Mouse (Mus musculus) gastrocnemius, postnatal 14 days (tissue): ENCODE results near the gene Ndufs6. TPM values are rescaled to one million over a fixed set of nuclear protein-coding genes. Genes with fewer than 3 reads are reported as not detected.
A peak's percentile ranks its signal among the peaks of the same experiment; 100 is the strongest.

Source experiments
- DNase-seq: peaks from one replicate; pipeline ENCODE4 v3.0.0; 2021; ENCODE audit warnings: mixed read lengths
- intact Hi-C: fragments of 180-260 bp; cut with DNase I; formaldehyde crosslinking; loops from one replicate; pipeline ENCODE4 v1.15.1; 2025; ENCODE audit warnings: low total_unique reads
- total RNA-seq, 2 experiments: library from RNA; stranded (reverse); gene quantifications; 2 replicates each; pipeline ENCODE4 v1.2.3; 2021

Gene Ndufs6
- total RNA-seq, 2 experiments from 2014 or later: 326 to 373 TPM

- peak; percentile 36 for DNase-seq
- intact Hi-C loops: no loop called here
These were observed 18.0 kb downstream of the Ndufs6 start for GRCm38 (mm10) chr13:73310183-73310929.

DNA sequence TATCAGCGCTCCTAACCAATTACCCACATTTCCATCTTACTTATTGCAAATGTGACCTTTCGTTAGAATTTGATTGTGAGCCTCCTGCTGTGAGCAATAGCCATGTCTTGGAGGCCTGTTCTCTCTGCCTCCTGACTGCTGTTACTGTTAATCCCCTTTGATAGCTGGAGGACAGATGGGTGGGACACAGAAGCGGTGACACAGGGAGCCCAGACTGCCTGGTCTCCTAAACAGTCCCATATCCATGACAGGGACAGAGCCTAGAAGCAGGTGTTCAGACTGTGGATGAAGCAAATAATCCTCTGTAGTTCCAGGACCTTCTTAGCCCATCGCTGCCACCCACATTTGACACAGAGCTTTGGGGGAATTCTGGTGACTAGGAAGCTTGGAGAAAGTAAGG lies 21.9 kb downstream of the Ndufs6 start:
- intact Hi-C loops: no loop called here
- no peak for DNase-seq

DNA sequence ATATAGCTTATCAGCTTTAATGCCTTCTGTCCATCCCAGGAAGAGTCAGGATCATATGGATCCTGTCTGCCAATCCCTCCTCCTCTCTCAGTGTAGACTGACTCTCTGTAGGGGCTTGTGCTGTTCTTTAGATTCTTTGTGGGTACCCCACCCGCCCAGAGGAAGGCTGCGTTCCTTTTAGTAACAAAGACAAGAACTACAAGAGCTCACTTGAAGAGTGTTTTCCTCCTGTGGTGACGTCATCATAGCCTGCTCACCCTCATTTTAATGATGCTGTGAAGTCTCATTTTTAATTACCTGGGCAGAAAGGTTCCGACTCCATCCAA lies 22.3 kb downstream of the Ndufs6 start:
- DNase-seq: no peak
- intact Hi-C loops: no loop called here

GRCm38 (mm10) chr13:73305398-73306084 lies 22.8 kb downstream of the Ndufs6 start:
- no peak for DNase-seq
- intact Hi-C loops: no loop called here

DNA sequence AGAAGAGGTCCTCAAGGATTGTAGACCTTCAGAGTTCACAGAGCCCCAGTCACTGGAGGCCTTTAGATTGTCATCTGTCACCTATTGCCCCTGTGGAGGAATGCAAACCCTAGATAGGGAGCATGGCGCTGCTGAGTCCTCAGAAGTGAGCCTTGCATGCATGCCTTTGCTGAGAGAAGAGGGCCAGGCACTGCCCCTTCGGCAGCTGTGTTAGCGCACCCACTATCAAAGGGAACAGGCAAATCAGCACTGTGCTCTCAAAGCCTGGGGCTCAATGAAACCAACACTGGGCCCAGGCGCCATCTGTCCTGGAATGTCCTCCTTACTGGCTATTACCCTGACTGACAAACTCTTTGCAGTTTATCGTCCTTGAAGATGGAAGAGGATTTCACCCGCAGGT lies 23.6 kb downstream of the Ndufs6 start:
- intact Hi-C loops: no loop called here
- no peak for DNase-seq

- intact Hi-C loops: no loop called here
- DNase-seq: no peak
These were observed 29.0 kb downstream of the Ndufs6 start for GRCm38 (mm10) chr13:73299322-73299721.

- intact Hi-C loops: no loop called here
- DNase-seq: no peak
These were observed 29.6 kb downstream of the Ndufs6 start for GRCm38 (mm10) chr13:73298717-73299116.

- no peak for DNase-seq
- intact Hi-C loops: no loop called here
These were observed 37.2 kb downstream of the Ndufs6 start for GRCm38 (mm10) chr13:73291102-73291501.

- intact Hi-C loops: no loop called here
- no peak for DNase-seq
These were observed 38.1 kb downstream of the Ndufs6 start for GRCm38 (mm10) chr13:73290206-73290605.

DNA sequence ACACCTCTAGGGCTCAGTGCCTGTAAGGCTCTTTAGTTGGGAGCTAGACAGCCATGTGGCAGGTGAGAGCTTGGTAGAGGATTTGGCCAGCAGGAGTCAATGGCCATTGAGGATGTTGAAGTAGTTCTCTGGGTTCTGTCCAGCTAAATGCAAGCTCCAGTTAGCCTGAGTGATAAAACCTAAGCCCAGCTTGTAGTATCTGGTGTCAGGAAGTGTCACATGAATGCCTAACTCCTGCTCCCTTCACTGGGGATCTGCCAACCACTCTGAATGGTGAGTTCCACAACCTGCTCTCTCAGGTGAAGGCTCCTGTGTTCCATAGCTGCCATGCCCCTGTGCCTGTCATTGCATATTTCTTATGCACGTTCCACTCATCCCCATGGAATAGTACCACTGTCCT lies 44.8 kb downstream of the Ndufs6 start:
- intact Hi-C loops: no loop called here
- no peak for DNase-seq

DNA sequence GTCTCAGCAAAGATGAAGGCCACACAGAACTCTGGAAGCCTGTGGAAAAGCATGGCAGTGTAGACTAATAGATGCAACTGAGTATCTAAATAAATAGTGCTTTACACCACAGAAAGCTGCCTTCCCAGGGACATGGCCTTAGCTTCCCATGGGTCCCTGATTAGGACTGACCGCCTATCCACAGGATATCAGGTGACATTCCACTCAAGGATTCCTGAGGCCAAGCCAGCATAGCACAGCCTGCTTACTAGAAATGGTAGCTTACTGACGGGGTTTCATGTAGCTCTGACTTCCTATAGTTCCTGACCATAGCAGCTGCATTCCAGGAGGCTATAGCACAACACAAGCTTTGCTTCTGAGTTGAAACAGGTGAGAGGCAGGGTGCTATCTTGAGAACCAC lies 45.9 kb downstream of the Ndufs6 start:
- intact Hi-C loops: no loop called here
- DNase-seq: no peak

GRCm38 (mm10) chr13:73279196-73279595 lies 49.1 kb downstream of the Ndufs6 start:
- intact Hi-C loops: no loop called here
- DNase-seq: no peak

DNA sequence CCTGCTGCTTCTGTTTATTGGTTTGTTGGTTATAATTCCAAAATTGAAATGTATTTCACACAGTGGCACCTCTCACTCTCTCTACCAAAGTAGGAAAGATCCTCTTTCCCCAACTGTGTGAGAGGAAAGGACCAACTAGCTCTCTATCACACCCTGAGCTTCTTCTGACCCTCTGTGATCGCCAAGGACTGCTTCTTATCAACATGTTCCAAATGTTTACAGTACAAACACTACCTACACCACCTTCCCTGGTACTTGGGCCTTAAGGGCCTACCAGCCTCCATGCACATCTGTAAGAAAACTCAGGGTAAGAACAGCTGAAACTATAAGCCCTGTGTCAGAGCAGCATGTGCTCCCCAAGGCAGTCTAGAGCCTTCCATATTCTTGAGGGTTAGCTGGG lies 50.5 kb downstream of the Ndufs6 start:
- intact Hi-C loops: no loop called here
- no peak for DNase-seq

GRCm38 (mm10) chr13:73277361-73277760 lies 51.0 kb downstream of the Ndufs6 start:
- intact Hi-C loops: no loop called here
- DNase-seq: no peak

DNA sequence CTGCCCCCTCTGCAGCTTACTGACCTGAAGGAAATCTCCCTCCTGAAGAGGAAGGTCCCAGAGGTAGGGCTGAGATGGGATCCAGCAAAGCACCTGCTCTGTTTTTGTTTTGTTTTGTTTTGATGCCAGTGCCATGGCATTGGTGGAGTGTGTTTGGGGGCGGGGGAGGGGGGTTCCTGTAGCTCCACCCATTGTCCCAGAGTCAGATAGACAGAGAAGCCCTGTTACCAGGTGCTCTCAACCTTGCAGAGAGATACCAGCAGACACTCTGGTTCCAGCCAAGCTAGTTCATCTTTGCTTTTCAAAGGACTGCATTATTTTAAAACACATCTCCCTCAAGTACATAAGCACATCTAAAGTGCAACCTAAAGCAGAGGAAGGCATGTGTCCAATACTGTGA lies 54.8 kb downstream of the Ndufs6 start:
- DNase-seq: no peak
- intact Hi-C loops: no loop called here

- no peak for DNase-seq
- intact Hi-C loops: no loop called here
These were observed 55.5 kb downstream of the Ndufs6 start for GRCm38 (mm10) chr13:73272794-73273282.

GRCm38 (mm10) chr13:73271336-73272242 lies 56.8 kb downstream of the Ndufs6 start:
- intact Hi-C loops: no loop called here
- no peak for DNase-seq

GRCm38 (mm10) chr13:73270451-73271081 lies 57.8 kb downstream of the Ndufs6 start:
- DNase-seq: no peak
- intact Hi-C loops: no loop called here

DNA sequence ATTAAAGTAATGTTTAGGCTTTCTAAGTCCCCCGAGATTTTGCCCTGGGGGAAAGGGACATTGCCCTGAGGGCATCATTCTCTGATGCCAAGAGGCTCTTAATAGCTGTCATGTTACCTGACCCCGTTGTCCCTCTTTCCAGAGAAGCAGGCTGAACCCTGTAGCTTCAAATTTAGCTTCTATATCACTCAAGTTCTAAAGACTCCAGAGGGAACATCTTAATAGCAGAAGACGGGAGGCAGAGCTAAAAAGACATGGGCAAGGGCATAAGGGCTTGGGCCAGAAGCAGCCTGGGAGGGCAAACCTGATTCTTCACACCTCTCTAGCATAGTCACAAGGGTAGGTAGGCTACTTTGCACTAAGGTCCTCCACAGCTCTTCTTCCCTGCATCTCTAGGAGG lies 58.5 kb downstream of the Ndufs6 start:
- intact Hi-C loops: no loop called here
- no peak for DNase-seq
